ENCODE assay signal across 9 mouse cellular contexts in the genomic region with DNA sequence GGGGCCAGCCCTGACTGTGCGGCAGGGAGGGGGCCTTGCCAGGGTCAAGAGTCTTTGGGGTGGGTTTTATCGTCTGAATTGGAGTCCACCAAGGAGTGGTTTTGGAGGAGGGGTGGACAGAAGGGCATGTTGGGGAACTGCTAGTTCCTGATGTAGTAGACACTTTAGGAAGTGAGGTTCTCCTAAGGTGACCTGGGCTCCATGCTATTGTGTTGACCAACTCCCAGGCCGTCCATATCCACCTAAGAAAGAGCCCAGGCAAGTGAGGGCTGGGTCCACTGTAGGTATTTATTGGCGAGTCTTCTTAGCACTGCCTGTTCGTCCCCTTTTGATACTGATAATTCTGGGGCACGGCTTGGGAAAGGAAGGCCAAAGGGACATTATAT. TPM values are rescaled to one million over a fixed set of nuclear protein-coding genes. Genes with fewer than 3 reads are reported as not detected.
DNase-seq lines count a peak whose midpoint lies in the region; ATAC-seq and TF ChIP-seq lines count a peak whose summit lies in the region.
"Had no signal": no experiment of that assay in that cellular context is flagged by ENCODE, and none has a peak within 500 bp of the region (broad histone marks: within the 10 kb centered on the region; RNA-seq: fewer than 3 reads in every experiment).

No protein-coding gene starts in this region.

- no peaks in the 10 kb centered on the region for H3K9me3 ChIP-seq in lung, embryonic 15.5 days
- H3K9me3 ChIP-seq in limb, embryonic 15.5 days: no peaks in the 10 kb centered on the region
- H3K9me3 ChIP-seq in stomach, embryonic 14.5 days (ENCODE audit: control insufficient read depth, low read depth, low read length): no peaks in the 10 kb centered on the region
- H3K9me3 ChIP-seq: neural tube, embryonic 12.5 days had no signal

- no peak overlapping the region for H3K9ac ChIP-seq in lung, embryonic 15.5 days
- H3K9ac ChIP-seq in limb, embryonic 15.5 days: no peak overlapping the region
- no peak overlapping the region for H3K9ac ChIP-seq in stomach, embryonic 14.5 days (replicated peaks; ENCODE audit: low read depth, low read length)
- H3K9ac ChIP-seq: neural tube, embryonic 12.5 days had no signal

- H3K36me3 ChIP-seq in lung, embryonic 15.5 days: no peaks in the 10 kb centered on the region
- H3K36me3 ChIP-seq in limb, embryonic 15.5 days: no peaks in the 10 kb centered on the region
- H3K36me3 ChIP-seq in stomach, embryonic 14.5 days (ENCODE audit: control insufficient read depth, insufficient read depth, low read length): no peaks in the 10 kb centered on the region
- H3K36me3 ChIP-seq: neural tube, embryonic 12.5 days had no signal

- no peak for ATAC-seq in lung, embryonic 15.5 days (ENCODE audit: borderline replicate concordance, extremely low read depth, low FRiP score, low TSS enrichment)
- no peak for ATAC-seq in limb, embryonic 15.5 days (ENCODE audit: insufficient number of reproducible peaks, low FRiP score, low TSS enrichment, low read depth)
- ATAC-seq in stomach, embryonic 14.5 days (ENCODE audit: insufficient number of reproducible peaks, insufficient read depth, low FRiP score, low read depth): no peak
- ATAC-seq in activated CD4-positive, CD25-positive, alpha-beta regulatory T cell, adult 4 months: no peak

- TF ChIP-seq CTCF in gastrocnemius, adult 2 months (IDR thresholded peaks at IDR 0.05): no peak

- no peak for DNase-seq in gastrocnemius, adult 2 months
- DNase-seq in gastrocnemius, postnatal 4 days (ENCODE audit: low spot score in 2 of 2): no peak
- DNase-seq in lung, postnatal 25 days (ENCODE audit: low spot score): no peak
- no peak for DNase-seq in spleen, adult 12 weeks (ENCODE audit: low spot score)

- H3K4me3 ChIP-seq in gastrocnemius, adult 2 months: peak overlapping the region; percentile 6; the same call in 1 of the 2 replicates
- no peak overlapping the region for H3K4me3 ChIP-seq in lung, embryonic 15.5 days
- H3K4me3 ChIP-seq in limb, embryonic 15.5 days: no peak overlapping the region
- H3K4me3 ChIP-seq in stomach, embryonic 14.5 days (ENCODE audit: low read depth, low read length): no peak overlapping the region
- H3K4me3 ChIP-seq: neural tube, embryonic 12.5 days had no signal

- peaks cover 25% of the 10 kb centered on the region for H3K4me1 ChIP-seq in lung, embryonic 15.5 days
- peaks cover 18% of the 10 kb centered on the region for H3K4me1 ChIP-seq in limb, embryonic 15.5 days
- H3K4me1 ChIP-seq in stomach, embryonic 14.5 days (ENCODE audit: control insufficient read depth, insufficient read depth, low read length): peaks cover 14% of the 10 kb centered on the region; the same call in 1 of the 2 replicates

- 51% methylated on average over 6 of the region's 6 CpGs for WGBS in lung, embryonic 15.5 days
- WGBS in limb, embryonic 15.5 days: 63% methylated on average over 6 of the region's 6 CpGs
- WGBS in stomach, embryonic 14.5 days: 61% methylated on average over 6 of the region's 6 CpGs

- H3K27me3 ChIP-seq in lung, embryonic 15.5 days: no peaks in the 10 kb centered on the region
- no peaks in the 10 kb centered on the region for H3K27me3 ChIP-seq in limb, embryonic 15.5 days
- no peaks in the 10 kb centered on the region for H3K27me3 ChIP-seq in stomach, embryonic 14.5 days (ENCODE audit: control insufficient read depth, insufficient read depth, low read length)
- H3K27me3 ChIP-seq: neural tube, embryonic 12.5 days had no signal

- peak overlapping the region; percentile 19; the same call in 1 of the 2 replicates for H3K4me2 ChIP-seq in lung, embryonic 15.5 days
- H3K4me2 ChIP-seq in limb, embryonic 15.5 days: no peak overlapping the region
- no peak overlapping the region for H3K4me2 ChIP-seq in stomach, embryonic 14.5 days (replicated peaks; ENCODE audit: low read depth, low read length)
- H3K4me2 ChIP-seq: neural tube, embryonic 12.5 days had no signal

- intact Hi-C loops in gastrocnemius, adult 2 months (cut with DNase I): loop anchor here (2.0 kb wide), 1 partner anchor 14 kb away; a partner anchor contains a TSS

- H3K27ac ChIP-seq in gastrocnemius, adult 2 months: peak overlapping the region; percentile 88
- peak overlapping the region; percentile 76 for H3K27ac ChIP-seq in lung, embryonic 15.5 days
- H3K27ac ChIP-seq in limb, embryonic 15.5 days: peak overlapping the region; percentile 2; the same call in 1 of the 2 replicates
- H3K27ac ChIP-seq in stomach, embryonic 14.5 days (ENCODE audit: low read length): peak overlapping the region; percentile 46
- H3K27ac ChIP-seq: neural tube, embryonic 12.5 days had no signal

RNA-seq across cellular contexts. Expression of a gene that starts 14.5 kb away (rescaled TPM):
- 100 to 1,000 TPM; 365 to 571 TPM for total RNA-seq in gastrocnemius, adult 2 months (2021)
- total RNA-seq in gastrocnemius, postnatal 4 days (2021): 1,000 to 10,000 TPM; 2,802 to 2,810 TPM
- polyA plus RNA-seq in lung, embryonic 15.5 days (2015; fragmentation: Nextera tagmentation; extraction: Ambion mirVana): 15,606 and 16,851 TPM in 2 replicates
- 13,307 and 13,671 TPM in 2 replicates for polyA plus RNA-seq in limb, embryonic 15.5 days (2015; fragmentation: Nextera tagmentation; extraction: Ambion mirVana)
- 17,142 and 17,567 TPM in 2 replicates for polyA plus RNA-seq in stomach, embryonic 14.5 days (2014; fragmentation: Nextera tagmentation; extraction: Ambion mirVana)
- polyA plus RNA-seq in activated CD4-positive, CD25-positive, alpha-beta regulatory T cell, adult 4 months (2017; shearing (Covaris generic)): over 10,000 TPM; 26,186 to 54,151 TPM

RNA-seq across cellular contexts. Expression of a gene that starts 25.8 kb away (rescaled TPM):
- 1 to 10 TPM; 5.8 to 6.2 TPM for total RNA-seq in gastrocnemius, adult 2 months (2021)
- total RNA-seq in gastrocnemius, postnatal 4 days (2021): 1 to 10 TPM; 9.7 to 9.8 TPM
- 11.1 and 13.5 TPM in 2 replicates for polyA plus RNA-seq in lung, embryonic 15.5 days (2015; fragmentation: Nextera tagmentation; extraction: Ambion mirVana)
- polyA plus RNA-seq in limb, embryonic 15.5 days (2015; fragmentation: Nextera tagmentation; extraction: Ambion mirVana): 12.5 and 12.6 TPM in 2 replicates
- polyA plus RNA-seq in stomach, embryonic 14.5 days (2014; fragmentation: Nextera tagmentation; extraction: Ambion mirVana): 9.1 and 10.5 TPM in 2 replicates
- polyA plus RNA-seq in activated CD4-positive, CD25-positive, alpha-beta regulatory T cell, adult 4 months (2017; shearing (Covaris generic)): 10 to 100 TPM in 1 of 2 experiments, 1 to 10 TPM in 1; 2.1 to 13.9 TPM

RNA-seq across cellular contexts. Expression of a gene that starts 39.1 kb away (rescaled TPM):
- 1 to 10 TPM; 4.4 to 7.3 TPM for total RNA-seq in gastrocnemius, adult 2 months (2021)
- total RNA-seq in gastrocnemius, postnatal 4 days (2021): 100 to 1,000 TPM; 182 to 208 TPM
- polyA plus RNA-seq in lung, embryonic 15.5 days (2015; fragmentation: Nextera tagmentation; extraction: Ambion mirVana): 240 and 246 TPM in 2 replicates
- polyA plus RNA-seq in limb, embryonic 15.5 days (2015; fragmentation: Nextera tagmentation; extraction: Ambion mirVana): 308 and 341 TPM in 2 replicates
- 232 and 251 TPM in 2 replicates for polyA plus RNA-seq in stomach, embryonic 14.5 days (2014; fragmentation: Nextera tagmentation; extraction: Ambion mirVana)
- polyA plus RNA-seq in activated CD4-positive, CD25-positive, alpha-beta regulatory T cell, adult 4 months (2017; shearing (Covaris generic)): under 1 TPM; 0.26 to 0.42 TPM

Comparison
In these comparisons a context has a peak if more than half of its experiments do, and no peak if none do; other contexts are left out.
1. H3K27ac ChIP-seq: peak in every context shown above with its lines; median percentile 88 in gastrocnemius, adult 2 months; 76 in lung, embryonic 15.5 days; 46 in stomach, embryonic 14.5 days; 2 in limb, embryonic 15.5 days.
2. RNA of a gene that starts 39.1 kb away (polyA plus RNA-seq): 308 to 341 TPM in limb, embryonic 15.5 days, 232 to 251 TPM in stomach, embryonic 14.5 days and 240 to 246 TPM in lung, embryonic 15.5 days; 0.26 to 0.42 TPM in activated CD4-positive, CD25-positive, alpha-beta regulatory T cell, adult 4 months; every median in the first group is over 100 times any median in the second.